Mouse (Mus musculus): ENCODE measurements around the gene Rubcn. TPM values are rescaled to one million over a fixed set of nuclear protein-coding genes. Genes with fewer than 3 reads are reported as not detected.

The Rubcn gene
- polyA plus RNA-seq, 1 experiment, result 27.1 TPM

DNA sequence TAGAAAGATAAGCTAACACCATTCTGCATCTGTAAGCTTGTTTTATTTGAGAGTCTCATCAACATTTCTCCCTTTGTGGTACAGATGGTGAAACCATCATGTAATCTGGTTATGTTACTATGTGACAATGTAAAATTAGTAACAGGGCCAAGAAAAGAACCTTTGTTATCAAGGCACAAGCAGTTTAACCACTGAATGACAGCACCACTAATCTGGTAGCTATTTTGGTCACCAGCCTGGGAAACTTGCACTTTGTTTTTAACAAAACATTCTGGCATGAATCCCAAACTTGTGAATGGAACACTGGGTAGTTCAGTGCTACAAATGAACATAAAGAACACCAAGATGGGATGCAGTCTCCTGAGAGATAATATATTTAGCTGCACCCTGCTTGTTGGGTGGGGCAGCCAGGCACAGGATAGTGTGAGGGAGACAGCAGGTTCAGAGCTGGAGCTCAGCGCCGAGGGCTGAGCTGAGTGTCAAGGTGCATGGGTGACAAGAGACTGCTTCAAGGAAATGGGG is 23.5 kb downstream of the Rubcn start:
- Histone ChIP-seq H3K27ac (ENCODE audit: insufficient read depth, low read length) (no peak overlapping the region), H3K4me3 (ENCODE audit: insufficient read depth, low read length) (no peak overlapping the region), H3K4me1 (ENCODE audit: control insufficient read depth, insufficient read depth, low read length) (peaks cover 11% of the 10 kb centered on the region)
- TF ChIP-seq CTCF (IDR thresholded peaks at IDR 0.05; ENCODE audit: borderline replicate concordance, insufficient read depth, low read length), result no peak
- TF ChIP-seq POLR2A (IDR thresholded peaks at IDR 0.05; ENCODE audit: low read depth, low read length), result no peak

DNA sequence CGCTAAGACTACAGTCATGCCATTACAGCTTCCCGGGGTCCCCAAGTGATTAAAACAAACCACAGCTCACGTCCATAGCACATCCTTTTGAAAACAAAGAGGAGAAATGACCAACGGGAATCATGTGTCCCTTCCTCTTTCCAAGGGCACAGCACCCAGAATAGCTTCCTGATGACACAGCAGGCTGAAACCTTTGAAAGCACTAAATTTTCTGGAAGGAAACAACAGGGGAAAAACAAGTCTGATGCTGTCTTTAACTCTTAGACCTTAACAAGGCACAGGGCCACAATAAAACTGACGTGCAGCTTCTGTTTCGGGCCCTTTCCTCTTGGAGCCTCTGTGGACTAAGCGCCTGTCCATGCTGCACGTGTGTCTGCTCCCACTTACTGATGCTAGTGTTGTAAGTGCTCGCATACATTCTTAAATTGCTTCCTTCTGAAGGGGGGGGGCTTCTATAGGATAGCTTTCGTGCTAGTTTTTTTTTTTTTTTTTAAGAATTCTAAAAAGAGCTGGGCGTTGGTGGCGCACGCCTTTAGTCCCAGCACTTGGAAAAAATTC is 24.0 kb downstream of the Rubcn start:
- Histone ChIP-seq H3K4me1 (ENCODE audit: control insufficient read depth, insufficient read depth, low read length) (peaks cover 9% of the 10 kb centered on the region), H3K4me3 (ENCODE audit: insufficient read depth, low read length) (no peak overlapping the region), H3K27ac (ENCODE audit: insufficient read depth, low read length) (peak overlapping the region; percentile 3; the same call in 1 of the 2 replicates)
- no peak for TF ChIP-seq CTCF (IDR thresholded peaks at IDR 0.05; ENCODE audit: borderline replicate concordance, insufficient read depth, low read length)
- TF ChIP-seq POLR2A (IDR thresholded peaks at IDR 0.05; ENCODE audit: low read depth, low read length), result no peak

DNA sequence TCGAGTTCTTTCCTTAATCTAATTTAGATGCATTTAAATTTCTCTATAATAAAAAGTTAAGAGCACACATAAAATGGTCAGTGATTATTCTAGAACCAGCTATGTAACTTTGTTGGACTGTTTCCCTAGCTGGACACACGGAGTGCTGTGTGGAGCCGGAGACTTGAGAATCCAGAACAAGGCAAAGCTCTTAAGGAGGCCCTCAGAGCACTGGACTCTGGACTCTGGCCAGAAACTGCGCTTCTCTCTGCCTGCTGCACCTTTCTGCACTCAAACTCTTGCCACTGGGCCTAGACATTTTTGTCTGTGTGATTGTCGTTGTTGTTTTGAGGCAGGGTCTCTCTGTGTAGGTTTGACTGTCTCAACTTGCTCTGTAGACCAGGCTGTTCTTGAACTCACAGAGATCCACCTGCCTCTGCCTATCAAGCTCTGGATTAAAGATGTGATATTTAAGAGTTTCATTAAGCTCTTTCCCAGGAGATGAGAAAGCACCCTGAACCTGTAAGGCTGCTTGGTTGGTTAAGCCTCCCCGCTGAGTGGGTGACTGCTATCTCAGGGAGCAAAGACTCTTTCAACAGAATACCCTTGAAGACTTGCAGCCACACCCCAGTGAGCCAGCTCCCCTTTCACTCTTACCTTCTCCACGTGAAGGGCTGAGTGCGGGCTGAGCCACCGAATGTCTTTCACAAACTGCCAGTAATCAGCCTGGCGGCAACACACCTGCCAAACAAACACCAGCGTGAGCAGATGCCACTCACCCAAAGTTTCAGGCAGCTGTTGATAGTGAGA is 28.3 kb downstream of the Rubcn start:
- Histone ChIP-seq H3K4me1 (ENCODE audit: control insufficient read depth, insufficient read depth, low read length) (no peaks in the 10 kb centered on the region), H3K4me3 (ENCODE audit: insufficient read depth, low read length) (no peak overlapping the region), H3K27ac (ENCODE audit: insufficient read depth, low read length) (no peak overlapping the region)
- no peak for TF ChIP-seq POLR2A (IDR thresholded peaks at IDR 0.05; ENCODE audit: low read depth, low read length)
- no peak for TF ChIP-seq CTCF (IDR thresholded peaks at IDR 0.05; ENCODE audit: borderline replicate concordance, insufficient read depth, low read length)

DNA sequence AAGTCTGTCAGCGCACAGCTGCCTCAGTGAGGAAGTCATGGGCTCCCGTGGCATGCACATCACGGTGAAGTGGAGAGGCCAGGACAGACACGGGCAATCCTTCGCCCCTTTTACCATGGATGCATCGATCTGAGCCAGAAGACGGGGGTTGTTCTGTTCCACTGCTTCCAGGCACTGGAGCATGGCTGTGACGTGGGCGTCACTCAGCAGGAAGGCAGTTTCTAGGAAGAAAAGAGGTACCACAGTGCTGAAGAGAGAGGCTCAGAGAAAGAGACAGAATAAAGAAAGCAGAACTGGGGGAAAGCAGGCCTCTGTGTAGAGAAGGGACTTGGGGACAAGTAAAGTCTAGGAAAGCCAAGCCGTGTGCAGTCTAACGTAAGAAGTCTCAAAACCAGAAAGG is 30.5 kb downstream of the Rubcn start:
- TF ChIP-seq POLR2A (IDR thresholded peaks at IDR 0.05; ENCODE audit: low read depth, low read length), result no peak
- no peak for TF ChIP-seq CTCF (IDR thresholded peaks at IDR 0.05; ENCODE audit: borderline replicate concordance, insufficient read depth, low read length)

DNA sequence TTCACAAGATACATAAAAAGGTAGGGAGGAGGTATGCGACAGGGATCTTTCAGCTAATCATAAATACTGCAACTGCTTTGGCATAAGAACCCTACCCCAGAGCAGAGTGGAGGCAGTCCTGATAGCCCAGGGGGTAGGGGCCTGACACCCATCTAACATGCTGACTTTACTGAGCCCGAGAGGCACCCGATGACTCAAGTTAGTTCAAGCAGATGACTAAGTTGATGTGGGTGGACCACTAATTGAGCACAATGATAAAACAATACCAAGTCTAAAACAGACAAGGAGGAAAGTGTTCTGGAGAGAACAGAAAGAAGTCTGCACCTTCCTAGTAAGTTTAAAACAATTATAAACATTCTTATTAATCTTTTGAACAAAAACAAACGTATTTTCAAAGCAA is 46.1 kb downstream of the Rubcn start:
- peaks cover 4% of the 10 kb centered on the region; the same call in 1 of the 2 replicates for H3K4me1 ChIP-seq (ENCODE audit: control insufficient read depth, insufficient read depth, low read length)
- H3K4me3 ChIP-seq (ENCODE audit: insufficient read depth, low read length), result no peak overlapping the region
- H3K27ac ChIP-seq (ENCODE audit: insufficient read depth, low read length), result no peak overlapping the region
- TF ChIP-seq CTCF (IDR thresholded peaks at IDR 0.05; ENCODE audit: borderline replicate concordance, insufficient read depth, low read length) (no peak), POLR2A (IDR thresholded peaks at IDR 0.05; ENCODE audit: low read depth, low read length) (no peak)

More for the DNA sequence above, 30.5 kb downstream of the Rubcn start:
- Histone ChIP-seq H3K4me3 (ENCODE audit: insufficient read depth, low read length) (no peak overlapping the region), H3K4me1 (ENCODE audit: control insufficient read depth, insufficient read depth, low read length) (no peaks in the 10 kb centered on the region), H3K27ac (ENCODE audit: insufficient read depth, low read length) (no peak overlapping the region)

DNA sequence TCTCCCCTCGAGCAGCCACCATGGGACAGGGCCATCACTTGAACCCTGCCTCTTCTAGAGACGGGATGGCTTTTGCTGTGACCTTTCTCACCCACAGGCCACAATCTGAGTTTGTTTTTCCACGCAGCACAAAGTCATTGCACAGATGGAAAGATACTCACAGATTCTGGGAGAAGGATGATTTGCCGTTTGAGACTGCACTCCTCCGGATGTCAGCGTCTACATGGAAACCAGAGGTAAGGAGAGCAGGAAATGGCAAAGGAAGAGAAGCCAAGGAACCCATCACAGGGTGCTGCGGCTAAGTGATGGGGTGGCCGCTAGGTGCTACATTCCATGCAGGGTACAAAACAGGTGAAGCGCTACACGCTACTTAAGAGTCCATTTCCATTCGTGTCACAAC is 48.5 kb downstream of the Rubcn start:
- Histone ChIP-seq H3K27ac (ENCODE audit: insufficient read depth, low read length) (no peak overlapping the region), H3K4me1 (ENCODE audit: control insufficient read depth, insufficient read depth, low read length) (peaks cover 4% of the 10 kb centered on the region; the same call in 1 of the 2 replicates), H3K4me3 (ENCODE audit: insufficient read depth, low read length) (no peak overlapping the region)
- TF ChIP-seq POLR2A (IDR thresholded peaks at IDR 0.05; ENCODE audit: low read depth, low read length) (no peak), CTCF (IDR thresholded peaks at IDR 0.05; ENCODE audit: borderline replicate concordance, insufficient read depth, low read length) (no peak)

DNA sequence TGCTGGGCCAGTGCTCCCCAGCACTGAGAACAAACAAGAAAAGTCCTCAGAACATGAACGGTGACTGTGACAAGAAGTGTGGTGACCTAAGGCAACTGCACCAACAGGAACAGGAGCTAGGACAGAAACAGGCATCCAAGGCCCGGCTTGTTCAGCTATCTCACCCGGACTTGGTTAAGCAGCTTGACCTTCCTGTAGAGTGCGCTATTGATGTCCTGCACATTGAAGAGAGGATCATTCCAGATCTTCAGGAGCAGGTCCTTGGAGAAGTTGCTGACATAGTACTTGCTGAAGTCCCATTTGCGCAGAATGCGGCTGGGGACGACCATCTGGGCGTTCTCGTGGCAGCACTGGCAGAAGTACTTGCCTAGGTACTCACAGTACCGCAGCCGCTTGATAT is 51.0 kb downstream of the Rubcn start:
- TF ChIP-seq CTCF (IDR thresholded peaks at IDR 0.05; ENCODE audit: borderline replicate concordance, insufficient read depth, low read length), result no peak
- no peak for TF ChIP-seq POLR2A (IDR thresholded peaks at IDR 0.05; ENCODE audit: low read depth, low read length)
- H3K4me3 ChIP-seq (ENCODE audit: insufficient read depth, low read length), result no peak overlapping the region
- no peak overlapping the region for H3K27ac ChIP-seq (ENCODE audit: insufficient read depth, low read length)
- H3K4me1 ChIP-seq (ENCODE audit: control insufficient read depth, insufficient read depth, low read length), result peaks cover 4% of the 10 kb centered on the region

DNA sequence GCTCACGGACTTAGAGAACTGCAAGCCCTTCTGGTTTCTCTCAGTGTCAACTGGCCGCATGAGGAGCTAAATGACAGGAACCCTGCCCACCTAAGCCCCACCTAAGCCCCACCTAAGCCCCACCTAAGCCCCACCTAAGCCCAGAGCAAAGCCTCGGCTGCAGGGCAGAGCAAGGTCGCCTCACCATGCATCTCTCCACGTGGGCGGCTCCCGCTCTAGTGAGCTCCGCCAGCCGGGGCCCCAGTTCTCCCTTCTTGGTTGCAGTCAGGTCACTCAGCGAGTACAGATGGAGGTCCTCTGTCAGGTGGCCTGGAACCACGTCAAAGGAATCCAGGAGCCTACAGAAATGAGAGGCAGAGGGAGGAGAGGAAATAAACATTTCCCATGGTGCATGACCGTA is 52.2 kb downstream of the Rubcn start:
- TF ChIP-seq POLR2A (IDR thresholded peaks at IDR 0.05; ENCODE audit: low read depth, low read length), result no peak
- no peak for TF ChIP-seq CTCF (IDR thresholded peaks at IDR 0.05; ENCODE audit: borderline replicate concordance, insufficient read depth, low read length)
- peaks cover 4% of the 10 kb centered on the region for H3K4me1 ChIP-seq (ENCODE audit: control insufficient read depth, insufficient read depth, low read length)
- H3K27ac ChIP-seq (ENCODE audit: insufficient read depth, low read length), result no peak overlapping the region
- no peak overlapping the region for H3K4me3 ChIP-seq (ENCODE audit: insufficient read depth, low read length)

DNA sequence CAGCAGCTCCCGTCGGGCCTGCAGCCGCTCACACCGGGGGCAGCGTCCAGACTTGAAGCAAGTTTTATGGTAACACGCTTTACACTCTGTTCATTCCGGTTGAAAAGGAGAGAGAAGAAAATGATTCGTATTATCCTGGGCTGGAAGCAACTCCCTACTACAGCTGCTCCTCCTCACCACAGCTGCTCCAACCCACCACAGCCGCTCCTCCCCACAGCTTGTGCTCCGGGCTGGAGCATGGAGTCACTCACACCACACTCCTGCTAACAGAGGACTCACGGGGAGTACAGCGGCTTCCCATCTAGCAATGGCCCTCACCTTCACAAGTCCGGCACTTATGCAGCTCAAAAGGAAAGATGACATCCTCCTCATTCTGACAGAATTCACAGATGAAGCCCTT is 53.5 kb downstream of the Rubcn start:
- peaks cover 4% of the 10 kb centered on the region for H3K4me1 ChIP-seq (ENCODE audit: control insufficient read depth, insufficient read depth, low read length)
- no peak overlapping the region for H3K4me3 ChIP-seq (ENCODE audit: insufficient read depth, low read length)
- no peak overlapping the region for H3K27ac ChIP-seq (ENCODE audit: insufficient read depth, low read length)
- no peak for TF ChIP-seq POLR2A (IDR thresholded peaks at IDR 0.05; ENCODE audit: low read depth, low read length)
- no peak for TF ChIP-seq CTCF (IDR thresholded peaks at IDR 0.05; ENCODE audit: borderline replicate concordance, insufficient read depth, low read length)

DNA sequence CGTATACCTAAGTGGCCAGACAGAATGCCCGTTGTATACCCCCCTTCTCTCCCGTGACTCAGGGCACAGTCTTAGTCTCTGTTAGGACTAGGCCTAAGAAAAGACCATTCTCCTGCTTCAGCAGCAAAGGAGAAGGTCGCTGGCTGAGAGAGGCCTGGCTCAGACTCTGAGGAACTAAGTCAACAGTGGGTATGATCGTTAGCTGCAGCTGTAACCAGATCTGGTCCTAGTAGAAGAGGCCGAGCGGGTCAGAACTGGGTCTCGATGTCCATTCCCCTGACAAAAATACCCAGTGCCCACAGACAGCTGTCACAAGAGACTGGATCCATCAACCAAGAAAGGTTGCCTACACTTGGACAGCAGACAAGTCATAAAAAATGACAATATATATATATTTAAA is 54.1 kb downstream of the Rubcn start:
- TF ChIP-seq POLR2A (IDR thresholded peaks at IDR 0.05; ENCODE audit: low read depth, low read length) (no peak), CTCF (IDR thresholded peaks at IDR 0.05; ENCODE audit: borderline replicate concordance, insufficient read depth, low read length) (no peak)
- no peak overlapping the region for H3K4me3 ChIP-seq (ENCODE audit: insufficient read depth, low read length)
- peaks cover 7% of the 10 kb centered on the region for H3K4me1 ChIP-seq (ENCODE audit: control insufficient read depth, insufficient read depth, low read length)
- H3K27ac ChIP-seq (ENCODE audit: insufficient read depth, low read length), result no peak overlapping the region
